Mouse (Mus musculus): ENCODE data around the gene Ssbp2. TPM values are rescaled to one million over a fixed set of nuclear protein-coding genes. Genes with fewer than 3 reads are reported as not detected.

Ssbp2 gene
- polyA plus RNA-seq, 1 experiment from 2014 or later: 179 TPM

DNA sequence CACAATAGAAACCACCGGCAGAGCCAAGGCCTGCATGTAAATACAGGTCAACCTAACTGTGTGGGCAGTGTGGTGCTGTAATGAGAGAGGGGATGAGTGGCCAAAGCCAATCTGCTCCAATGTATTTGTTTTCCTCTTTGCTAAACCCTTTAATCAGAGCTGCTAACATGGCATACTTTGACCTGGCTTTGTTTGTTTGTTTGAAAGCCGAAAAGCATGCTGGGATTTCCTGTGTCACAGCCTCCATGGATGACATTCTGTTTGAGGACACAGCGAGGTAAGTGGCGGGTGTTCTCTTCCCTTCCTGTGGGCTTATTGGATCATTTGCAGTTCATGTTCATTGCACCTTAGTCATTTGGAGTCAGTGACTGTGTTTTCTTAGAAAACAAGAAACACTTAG, 289.9 kb downstream of the Ssbp2 start:
- Histone ChIP-seq H3K4me1 (no peaks in the 10 kb centered on the region), H3K9ac (replicated peaks) (no peak overlapping the region), H3K4me3 (no peak overlapping the region), H3K4me2 (replicated peaks) (no peak overlapping the region), H3K36me3 (no peaks in the 10 kb centered on the region), H3K27me3 (no peaks in the 10 kb centered on the region), H3K27ac (replicated peaks) (no peak overlapping the region), H3K9me3 (no peaks in the 10 kb centered on the region)
- ATAC-seq (ENCODE audit: low FRiP score, low read depth): no peak
- 76% methylated on average over 4 of the region's 4 CpGs for WGBS

Small RNAs within 50 kb of the gene (microRNA-seq; reads per million reads assigned to microRNA genes)
- not detected for gene Gm27656

Other genes starting within 250 kb of the Ssbp2 start
- gene Atg10, start 236.3 kb upstream of the Ssbp2 start, polyA plus RNA-seq (2016; fragmentation: Nextera tagmentation; extraction: Ambion mirVana): 13.9 and 15.8 TPM in 2 replicates